Mouse (Mus musculus) cortical plate, adult 2 months (tissue): ENCODE results near the gene Cd19. TPM values are rescaled to one million over a fixed set of nuclear protein-coding genes. Genes with fewer than 3 reads are reported as not detected.
"Not testable (repeated sequence)": the region's sequence is repeated elsewhere in the genome, so short reads cannot be mapped to it uniquely, and the experiment has no call there.

ENCODE experiments used
- H3K27ac ChIP-seq: fragments of 200-500 bp; 2 replicates; pipeline ENCODE4 v1.5.1; 2012; ENCODE audit warnings: low read length, control low read depth, inconsistent platforms; ENCODE audit not compliant: insufficient read depth
- H3K4me1 ChIP-seq: fragments of 200-500 bp; 2 replicates; pipeline ENCODE4 v1.6.1; 2011; ENCODE audit warnings: low read length; ENCODE audit not compliant: control insufficient read depth, insufficient read depth
- H3K4me3 ChIP-seq: fragments of 200-500 bp; 2 replicates; pipeline ENCODE4 v1.5.1; 2011; ENCODE audit warnings: mild to moderate bottlenecking, low read length, control low read depth; ENCODE audit not compliant: insufficient read depth
- CTCF ChIP-seq: fragments of 200-500 bp; IDR thresholded peaks from 2 replicates; pipeline ENCODE4 v1.5.1; 2011; ENCODE audit warnings: mild to moderate bottlenecking, control low read depth, low read length; ENCODE audit not compliant: insufficient read depth; ENCODE audit errors: extremely low read depth
- POLR2A ChIP-seq: fragments of 200-500 bp; IDR thresholded peaks from 2 replicates; pipeline ENCODE4 v1.6.1; 2011; ENCODE audit warnings: mild to moderate bottlenecking, low read length, control low read depth; ENCODE audit not compliant: insufficient read depth; ENCODE audit errors: extremely low read depth
- polyA plus RNA-seq: library from polyadenylated mRNA; depleted of rRNA; stranded (reverse); fragments of >200 nt; gene quantifications from 2 replicates; pipeline ENCODE4 v1.2.3, GENCODE M21; 2012

Cd19 gene
- polyA plus RNA-seq, 1 experiment = 0.79 TPM

DNA sequence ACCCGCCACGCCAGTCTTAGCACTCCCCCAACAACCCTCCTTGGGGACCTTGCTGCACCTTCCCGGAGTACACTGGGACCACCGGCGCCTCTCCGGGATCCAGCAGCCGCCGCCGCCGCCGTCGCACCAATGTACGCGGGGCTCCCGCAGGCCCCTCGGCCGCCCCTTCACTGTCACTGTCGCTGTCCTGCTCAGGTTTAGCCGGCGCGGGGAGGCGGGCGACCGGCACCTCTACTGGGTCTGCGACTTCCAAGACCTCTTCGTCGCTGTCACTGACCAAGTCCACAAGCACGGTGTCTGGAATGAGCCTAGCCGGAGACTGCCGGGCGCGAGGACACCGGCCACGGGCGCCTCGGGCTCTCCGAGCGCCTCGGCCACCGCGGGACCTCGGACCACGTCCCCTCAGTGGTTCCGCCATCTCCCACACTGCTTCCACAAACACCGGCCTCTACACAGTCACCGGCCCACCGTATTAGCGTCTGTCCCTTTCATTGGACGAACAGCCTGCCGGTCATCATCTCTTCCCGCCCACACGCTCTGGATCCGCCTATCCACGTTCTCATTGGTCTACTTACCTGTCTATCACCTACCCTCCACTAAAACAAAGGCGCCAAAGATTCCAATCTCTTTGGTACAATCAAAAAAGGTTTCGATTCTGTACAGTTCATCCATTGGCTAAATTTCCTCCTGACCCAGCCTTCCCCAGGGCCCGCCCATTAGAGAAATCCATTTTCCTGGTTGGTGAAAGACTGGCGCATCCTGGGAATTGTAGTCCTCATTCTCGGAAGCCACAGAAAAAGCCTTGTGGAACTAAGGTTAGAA, 18.2 kb downstream of the Cd19 start, which contains the start of gene Nfatc2ip:
Nfatc2ip (minus strand) TSS at position 440 of the 822 bp plus-strand sequence.
- Histone ChIP-seq H3K27ac (no peak within 1 kb of the TSS), H3K4me3 (peak within 1 kb of the TSS; percentile 48), H3K4me1 (0 out of 2 replicates have a peak, but pooled peaks cover 2% of the 10 kb centered on the region)
- TF ChIP-seq POLR2A (peak; percentile 93), CTCF (no peak)

DNA sequence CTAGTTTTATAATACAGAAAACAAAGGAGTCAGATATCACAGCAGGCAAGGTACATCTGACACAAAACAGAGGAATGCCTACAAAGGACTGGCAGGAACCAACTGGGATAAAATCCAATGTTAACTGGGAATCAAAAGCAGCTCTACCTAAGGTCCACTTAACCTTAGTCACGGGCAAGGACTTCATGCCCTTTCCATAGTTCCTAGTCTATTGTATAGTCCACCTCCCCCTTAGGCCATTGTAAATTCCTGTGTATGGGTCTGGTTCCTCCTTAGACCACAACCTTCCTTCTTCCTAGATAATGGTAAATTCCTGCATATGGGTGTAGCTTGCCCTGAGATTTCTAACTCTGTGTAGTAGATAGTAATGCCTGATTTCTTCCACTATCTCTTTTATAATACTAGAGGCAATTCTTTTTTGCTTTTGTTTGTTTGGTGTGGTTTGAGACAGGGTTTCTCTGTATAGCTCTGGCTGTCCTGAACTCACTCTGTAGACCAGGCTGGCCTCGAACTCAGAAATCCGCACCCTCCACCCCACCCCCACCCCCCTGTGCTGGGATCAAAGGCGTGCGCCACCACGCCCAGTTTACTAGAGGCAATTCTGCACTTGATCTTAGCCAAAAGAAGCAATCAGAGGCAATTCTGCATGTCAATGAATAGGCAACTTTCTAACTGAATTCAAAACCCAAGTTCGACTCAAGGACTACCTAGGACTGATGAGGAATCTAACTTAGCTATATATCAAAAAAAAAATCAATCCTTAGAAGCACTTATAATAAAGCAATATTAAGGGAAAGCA, 22.4 kb downstream of the Cd19 start:
- not testable (repeated sequence) for H3K4me3 ChIP-seq, H3K27ac ChIP-seq, H3K4me1 ChIP-seq

DNA sequence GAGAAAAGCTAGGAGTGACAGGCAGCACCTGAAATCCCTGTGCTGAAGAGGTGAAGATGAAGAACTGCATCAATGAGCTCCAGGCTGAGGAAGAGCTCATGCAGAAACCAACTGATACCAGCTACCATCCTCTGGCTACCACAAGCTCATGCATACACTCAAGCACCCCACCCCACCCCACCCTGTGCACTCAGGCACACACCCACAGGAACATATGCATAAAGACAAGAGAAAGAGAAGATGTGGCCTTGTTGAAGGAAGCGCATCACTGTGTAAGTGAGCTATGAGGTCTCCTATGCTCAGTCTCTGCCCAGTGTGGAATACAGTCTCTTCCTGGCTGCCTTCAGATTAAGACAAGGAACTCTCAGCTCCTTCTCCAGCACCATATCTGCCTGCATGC, 26.5 kb downstream of the Cd19 start:
- Histone ChIP-seq H3K4me1 (no peaks in the 10 kb centered on the region), H3K27ac (no peak overlapping the region), H3K4me3 (no peak overlapping the region)
- TF ChIP-seq CTCF (no peak), POLR2A (no peak)

DNA sequence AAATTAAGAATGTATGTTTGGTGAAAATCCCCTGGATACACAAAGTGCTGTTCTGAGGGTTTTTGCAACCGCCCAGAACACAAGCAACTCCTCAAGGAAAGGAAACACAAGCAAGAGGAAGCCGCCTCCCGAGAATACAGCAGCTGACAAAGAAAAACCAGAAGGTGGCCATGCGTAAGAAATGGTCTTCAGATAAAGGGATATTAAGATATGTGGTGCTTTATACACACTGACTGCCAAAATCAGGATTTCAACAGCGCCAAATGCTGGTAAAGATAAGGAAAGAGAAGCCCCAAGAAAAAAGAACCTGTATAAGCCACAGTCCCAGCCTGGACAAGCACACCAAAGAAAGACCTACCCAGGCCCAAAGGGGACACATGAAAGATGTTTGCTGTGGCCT, 31.1 kb downstream of the Cd19 start:
- H3K4me1 ChIP-seq = no peaks in the 10 kb centered on the region
- H3K4me3 ChIP-seq = no peak overlapping the region
- TF ChIP-seq CTCF (no peak), POLR2A (no peak)
- H3K27ac ChIP-seq = no peak overlapping the region

DNA sequence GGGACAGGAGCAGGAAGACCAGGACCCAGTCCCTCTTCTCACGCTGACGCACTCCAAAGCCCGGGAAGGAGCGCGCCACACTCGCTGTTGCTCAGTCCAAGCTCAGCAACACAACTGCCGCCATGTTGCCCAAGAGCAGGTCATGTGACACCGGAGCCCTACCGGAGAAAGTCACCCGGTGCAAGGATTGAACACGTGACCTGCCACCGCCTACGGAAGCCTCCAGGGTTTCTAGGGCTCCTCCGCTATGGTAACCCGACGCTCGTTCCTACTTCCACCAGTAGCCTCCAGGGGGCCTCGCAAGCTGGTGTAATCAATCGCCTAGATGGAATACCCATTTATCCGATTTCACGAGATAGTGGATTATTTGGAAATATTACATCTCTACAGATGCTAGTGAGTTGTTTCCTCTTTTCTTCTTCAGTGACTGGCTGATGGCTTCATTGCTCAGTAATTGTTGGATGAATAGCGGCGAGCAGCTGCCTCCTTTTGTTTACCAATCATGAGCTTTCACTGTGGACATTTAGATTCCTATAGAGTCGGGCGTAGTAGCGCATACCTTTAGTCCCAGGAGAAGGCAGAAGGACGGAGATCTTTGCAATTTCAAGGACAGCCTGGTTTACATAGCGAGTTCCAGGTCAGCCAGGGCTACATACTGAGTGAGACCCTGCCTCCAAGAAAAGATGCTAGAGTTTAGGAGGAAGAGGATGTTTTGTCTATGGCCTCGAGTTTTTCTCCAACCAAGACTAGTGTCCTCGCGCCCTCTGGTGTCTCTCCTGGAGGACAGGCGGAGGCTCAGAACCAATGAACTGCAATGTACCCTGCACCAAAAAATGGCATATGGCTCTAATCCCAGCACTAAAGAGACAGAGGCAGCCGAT, 37.2 kb downstream of the Cd19 start, which contains the start of gene Spns1:
Spns1 (minus strand) TSS at position 173 of the 881 bp plus-strand sequence.
- TF ChIP-seq CTCF (peak; percentile 71), POLR2A (peak; percentile 86; the same call in 1 of the 2 replicates)
- H3K4me3 ChIP-seq = peak within 1 kb of the TSS; percentile 69
- H3K27ac ChIP-seq = no peak within 1 kb of the TSS
- H3K4me1 ChIP-seq = peaks cover 5% of the 10 kb centered on the region

DNA sequence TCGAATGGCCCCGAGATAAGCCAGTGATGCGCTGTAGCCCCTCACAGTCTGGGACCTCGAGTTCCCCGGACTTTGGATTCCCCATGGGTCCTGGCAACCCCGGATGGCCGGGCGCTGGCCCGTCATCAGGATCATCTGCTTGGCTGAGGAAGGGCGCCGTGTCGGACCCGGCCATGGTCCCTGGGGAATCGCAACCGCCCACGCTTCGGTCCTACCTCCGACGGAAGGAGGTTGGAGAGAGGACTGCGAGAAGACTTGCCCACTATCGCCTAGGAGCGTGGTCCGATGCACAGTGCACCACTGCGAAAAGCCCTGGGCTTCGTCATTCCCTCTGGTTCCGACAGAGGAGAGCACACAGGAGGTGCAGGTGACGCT, 37.8 kb downstream of the Cd19 start:
- Histone ChIP-seq H3K4me3 (peak overlapping the region; percentile 69), H3K4me1 (peaks cover 5% of the 10 kb centered on the region), H3K27ac (no peak overlapping the region)
- TF ChIP-seq POLR2A (no peak), CTCF (no peak)

DNA sequence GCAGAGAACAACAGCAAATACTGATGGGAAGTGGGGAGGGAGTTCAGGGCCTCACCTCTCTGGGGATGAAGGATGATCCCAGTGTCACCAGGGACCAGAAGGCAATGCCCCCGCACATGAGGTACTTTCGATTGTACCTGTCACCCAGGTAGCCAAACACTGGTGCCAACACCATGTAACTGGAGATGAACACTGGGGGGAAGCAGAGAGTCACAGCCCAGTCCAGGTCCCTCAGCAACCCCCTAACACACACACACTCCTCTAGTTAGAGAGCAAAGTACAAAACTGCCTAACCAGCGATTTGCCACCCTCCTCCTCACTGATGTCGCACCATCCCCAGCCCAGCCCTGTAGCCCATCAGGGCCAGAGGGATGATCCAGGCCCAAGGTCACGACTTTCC, 39.7 kb downstream of the Cd19 start:
- no peak overlapping the region for H3K4me3 ChIP-seq
- H3K4me1 ChIP-seq = peaks cover 5% of the 10 kb centered on the region
- no peak overlapping the region for H3K27ac ChIP-seq
- TF ChIP-seq CTCF (peak; percentile 22; the same call in 1 of the 2 replicates), POLR2A (no peak)

DNA sequence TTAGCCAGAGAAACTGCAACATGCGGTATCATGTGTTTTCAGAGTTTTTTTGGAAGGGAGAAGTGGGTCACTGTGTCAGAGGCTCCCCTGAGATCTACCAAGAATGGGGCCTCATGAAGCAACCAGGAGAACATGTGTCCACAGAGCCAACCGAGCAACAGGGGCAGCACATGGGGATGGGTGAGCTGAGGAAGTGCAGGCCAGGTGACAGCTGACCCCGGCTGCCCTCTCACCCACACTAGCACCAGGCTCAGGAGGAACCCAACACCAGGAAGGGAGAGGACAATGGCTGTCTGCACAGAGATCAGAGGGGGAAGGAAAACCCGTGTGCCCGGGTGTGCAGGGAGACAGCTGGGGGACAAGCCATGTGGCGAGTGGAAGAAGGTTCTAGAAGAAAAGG, 40.2 kb downstream of the Cd19 start:
- Histone ChIP-seq H3K27ac (no peak overlapping the region), H3K4me3 (no peak overlapping the region)

DNA sequence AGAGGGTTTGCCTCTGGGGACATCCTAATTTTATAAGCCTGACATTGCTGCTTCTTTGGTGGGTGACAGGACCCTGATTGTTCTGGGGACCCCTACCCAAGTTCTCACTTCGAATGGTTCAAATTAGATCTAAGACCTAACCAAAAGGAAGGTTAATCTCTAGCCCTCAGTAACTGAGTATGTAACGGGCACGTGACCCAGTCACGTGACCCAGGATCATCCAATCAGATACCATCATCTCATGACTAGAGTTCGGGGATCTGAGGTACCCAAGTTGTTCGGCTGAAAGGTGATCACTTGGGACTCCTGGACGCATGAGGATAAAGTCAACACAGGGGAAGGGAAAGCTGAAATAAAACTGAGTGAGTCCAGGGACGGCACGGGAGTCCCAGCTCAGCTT, 41.7 kb downstream of the Cd19 start:
- TF ChIP-seq POLR2A = no peak
- TF ChIP-seq CTCF = no peak
- H3K4me3 ChIP-seq = no peak overlapping the region
- H3K4me1 ChIP-seq = peaks cover 5% of the 10 kb centered on the region
- H3K27ac ChIP-seq = no peak overlapping the region

More for the DNA sequence above, 40.2 kb downstream of the Cd19 start:
- no peak for TF ChIP-seq POLR2A
- TF ChIP-seq CTCF = no peak
- H3K4me1 ChIP-seq = peaks cover 5% of the 10 kb centered on the region
